Mouse (Mus musculus) B cell, adult 2 months (primary cell): Measurements from ENCODE around the gene 4930519G04Rik.
"Not testable (repeated sequence)": the region's sequence is repeated elsewhere in the genome, so short reads cannot be mapped to it uniquely, and the experiment has no call there.

Source experiments
- DNase-seq, 2 experiments: peaks; one replicate each; pipeline ENCODE4 v3.0.0; 2022

4930519G04Rik gene

DNA sequence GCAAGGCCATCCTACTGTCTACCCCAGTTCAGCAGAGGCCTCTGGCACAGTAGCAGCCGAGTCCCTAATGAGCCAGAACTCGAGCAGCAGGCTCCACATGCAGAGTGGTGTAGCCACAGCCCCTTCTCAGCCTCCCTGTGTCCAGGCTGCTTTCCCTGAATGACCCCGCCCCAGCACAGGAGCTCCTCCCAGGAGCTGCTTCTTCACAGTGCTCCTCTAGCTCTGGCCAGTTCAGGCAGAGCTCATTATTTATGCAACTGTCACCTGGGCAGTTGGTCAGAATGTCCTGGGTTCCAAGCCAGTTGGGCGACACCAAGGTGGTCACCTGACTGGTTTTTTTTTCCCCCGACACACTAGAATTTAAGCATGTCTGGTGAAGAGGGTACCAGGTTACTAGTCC, at the start of gene 4930519G04Rik:
4930519G04Rik (plus strand) TSS at position 301 of the 400 bp plus-strand sequence.
- not testable (repeated sequence) for DNase-seq

DNA sequence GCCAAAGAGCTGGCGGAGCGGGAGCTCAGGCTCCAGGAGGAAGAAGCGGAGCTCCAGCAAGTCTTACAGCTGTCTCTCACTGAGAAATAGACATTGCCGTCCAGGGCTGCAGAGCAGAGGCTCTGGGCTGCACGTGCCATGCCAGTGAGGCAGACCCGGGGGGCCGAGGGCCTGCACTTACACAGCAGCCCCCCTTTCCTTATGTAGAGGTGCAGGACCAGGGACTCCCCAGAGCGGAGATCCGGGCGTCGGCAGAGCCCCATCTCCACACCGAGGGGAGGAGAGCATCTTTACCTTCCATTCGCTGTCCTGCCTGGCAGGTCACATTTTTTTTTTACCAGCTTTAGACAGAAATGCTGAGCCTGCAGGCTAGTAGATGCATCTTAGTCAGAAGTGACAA, 49.1 kb upstream of the 4930519G04Rik start:
- DNase-seq: no peak

DNA sequence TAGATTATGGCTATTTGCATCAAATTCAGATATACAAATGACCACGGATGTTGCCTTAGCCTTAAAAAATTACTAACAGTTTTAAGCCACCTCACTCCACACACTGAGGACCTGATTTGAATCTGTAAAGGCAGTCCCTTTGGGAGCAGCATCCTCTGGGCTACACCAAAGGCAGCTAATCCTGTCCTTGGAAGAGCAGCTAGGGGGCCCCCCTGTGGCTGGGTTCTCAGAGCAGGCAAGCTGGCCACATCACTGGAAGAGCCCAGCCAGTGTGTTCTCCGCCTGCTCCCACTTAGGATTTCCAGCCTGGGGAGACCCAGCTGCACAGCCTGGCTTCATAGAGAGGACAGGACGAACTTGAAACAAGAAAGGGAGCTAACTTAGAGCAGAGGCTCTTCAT, 48.5 kb upstream of the 4930519G04Rik start:
- peak in 1 of 2 experiments; percentile 13 for DNase-seq

DNA sequence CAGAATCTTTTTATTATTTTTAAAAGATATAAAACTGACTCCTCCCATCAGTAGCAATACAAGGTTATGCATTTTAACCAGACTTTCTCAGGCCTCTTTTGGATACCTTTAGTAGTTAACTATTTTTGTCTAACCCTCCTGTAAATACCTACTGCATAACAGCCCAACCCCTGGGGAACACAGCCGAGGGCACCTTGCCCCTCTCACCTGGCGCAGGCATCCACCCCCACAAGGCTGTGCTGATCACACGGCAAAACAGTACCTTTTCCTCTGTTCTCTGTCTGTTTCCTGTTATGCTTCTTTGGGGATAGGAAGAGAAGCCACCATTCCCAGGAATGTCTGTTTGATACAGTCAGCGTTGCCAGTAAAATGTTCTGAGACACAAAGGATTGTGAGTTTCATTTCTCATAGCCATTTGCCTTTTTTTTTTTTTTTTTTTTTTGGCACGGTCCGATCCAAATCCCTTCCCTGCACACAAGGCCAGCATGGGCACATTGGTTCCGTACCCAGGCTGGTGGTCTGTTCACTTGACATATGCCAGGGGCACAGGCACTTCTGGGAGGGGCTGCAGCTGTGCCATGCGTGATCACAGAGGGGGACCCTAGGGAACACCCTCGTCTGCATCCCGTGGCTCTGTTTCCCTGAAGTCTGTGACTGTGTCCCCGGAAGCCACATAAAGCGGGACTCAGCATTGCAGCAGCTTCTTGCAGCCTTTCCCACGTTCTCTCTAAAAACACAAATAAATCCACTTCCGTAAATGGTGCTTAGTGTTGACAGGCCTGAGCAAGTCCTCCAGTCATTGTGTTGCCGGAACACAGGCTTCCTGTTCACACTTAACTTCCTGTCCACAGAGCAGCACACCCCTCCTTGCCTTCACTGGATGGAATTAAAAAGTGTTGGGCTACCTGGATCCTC, 47.8 kb upstream of the 4930519G04Rik start:
- DNase-seq: peak; percentile 58 to 61

DNA sequence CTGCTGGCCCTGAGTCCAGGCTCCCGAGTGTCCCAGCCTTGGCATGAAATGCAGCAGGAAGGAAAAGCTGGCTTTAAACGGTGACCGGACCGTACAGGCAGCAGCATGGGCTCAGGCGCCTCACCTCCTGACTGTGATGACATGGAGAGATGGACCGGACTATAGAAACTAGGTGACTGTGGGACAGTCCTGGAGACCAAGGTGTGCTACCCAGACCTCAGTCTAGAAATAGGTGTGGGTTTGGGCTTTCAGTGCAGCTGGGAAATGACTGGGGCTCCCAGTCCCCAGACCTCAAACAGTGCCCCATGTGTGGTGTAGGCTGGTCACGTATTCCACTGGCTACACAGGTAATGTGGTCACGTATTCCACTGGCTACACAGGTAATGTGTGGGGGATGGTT, 46.8 kb upstream of the 4930519G04Rik start:
- no peak for DNase-seq

DNA sequence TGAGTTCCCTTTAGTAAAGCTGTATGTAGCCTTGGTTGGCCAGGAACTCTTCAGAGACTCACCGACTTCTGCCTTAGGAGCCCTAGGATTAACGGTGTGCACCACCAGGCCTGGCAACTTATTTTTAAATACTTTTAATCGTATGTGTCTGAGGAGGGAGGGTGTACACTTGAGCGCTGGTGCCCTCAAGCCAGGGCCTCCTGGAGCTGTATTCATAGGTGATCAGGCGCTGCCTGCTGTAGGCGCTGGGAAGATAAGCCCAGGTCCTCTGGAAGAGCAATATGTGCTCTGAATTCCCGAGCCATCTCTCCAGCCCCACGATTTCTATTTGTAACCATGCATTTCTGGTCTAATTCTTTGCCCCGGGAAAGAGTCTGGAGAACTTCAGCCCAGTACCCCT, 46.4 kb upstream of the 4930519G04Rik start:
- DNase-seq: no peak

DNA sequence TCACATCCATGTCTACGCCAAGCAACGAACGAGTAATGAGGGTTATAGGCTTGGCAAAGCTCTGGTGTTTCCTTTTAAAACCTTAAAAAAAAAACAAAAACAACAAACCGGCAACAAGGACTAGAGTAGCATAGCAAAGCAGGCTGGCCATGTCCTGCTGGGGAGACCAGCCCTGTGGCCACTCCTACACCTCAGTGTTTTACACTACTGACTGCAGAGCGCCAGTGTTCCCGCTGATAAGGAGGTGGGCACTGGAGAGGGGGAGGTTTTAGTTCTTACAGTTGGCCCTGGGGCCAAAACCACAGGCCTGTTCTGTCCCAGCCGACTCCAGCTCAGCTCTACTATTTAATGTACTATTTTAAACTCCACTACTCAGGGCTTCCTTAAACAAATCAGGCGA, 46.0 kb upstream of the 4930519G04Rik start:
- DNase-seq: no peak

DNA sequence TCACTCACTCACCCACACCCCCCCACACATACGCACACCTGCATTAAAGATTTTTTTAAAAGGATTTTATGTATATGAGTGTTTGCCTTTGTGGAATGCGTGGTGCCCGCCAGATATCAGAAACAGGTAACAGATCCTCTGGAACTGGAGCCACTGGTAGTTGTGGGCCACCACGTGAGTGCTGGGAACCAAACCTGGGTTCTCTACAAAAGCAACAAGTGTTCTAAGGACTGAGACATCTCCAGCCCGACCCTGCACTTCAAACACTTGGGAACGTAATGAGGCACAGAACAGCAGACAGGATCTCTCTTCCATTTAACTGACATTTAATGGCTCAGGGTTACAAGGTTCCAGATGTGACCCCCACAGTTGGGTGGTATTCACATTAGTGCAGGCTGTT, 45.6 kb upstream of the 4930519G04Rik start:
- no peak for DNase-seq

DNA sequence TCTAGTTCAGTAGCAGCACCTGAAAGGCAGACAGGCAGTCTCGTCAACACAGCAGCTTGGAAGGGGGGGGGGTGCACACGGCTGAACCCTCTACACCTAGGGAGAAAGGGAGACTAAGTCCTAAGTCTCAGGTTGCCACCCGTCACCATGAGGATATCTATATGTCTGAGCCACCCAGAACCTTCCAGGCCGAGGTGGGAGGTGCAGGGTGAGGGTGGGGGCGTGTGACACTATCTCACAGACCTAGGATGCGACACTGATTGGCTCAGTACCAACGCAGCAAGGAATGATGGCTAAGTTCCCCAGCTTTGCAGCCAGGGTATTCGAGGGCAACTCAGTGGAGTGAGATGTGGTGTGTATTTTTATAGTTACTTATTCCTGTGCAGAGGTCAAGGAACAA, 45.1 kb upstream of the 4930519G04Rik start:
- DNase-seq: no peak

DNA sequence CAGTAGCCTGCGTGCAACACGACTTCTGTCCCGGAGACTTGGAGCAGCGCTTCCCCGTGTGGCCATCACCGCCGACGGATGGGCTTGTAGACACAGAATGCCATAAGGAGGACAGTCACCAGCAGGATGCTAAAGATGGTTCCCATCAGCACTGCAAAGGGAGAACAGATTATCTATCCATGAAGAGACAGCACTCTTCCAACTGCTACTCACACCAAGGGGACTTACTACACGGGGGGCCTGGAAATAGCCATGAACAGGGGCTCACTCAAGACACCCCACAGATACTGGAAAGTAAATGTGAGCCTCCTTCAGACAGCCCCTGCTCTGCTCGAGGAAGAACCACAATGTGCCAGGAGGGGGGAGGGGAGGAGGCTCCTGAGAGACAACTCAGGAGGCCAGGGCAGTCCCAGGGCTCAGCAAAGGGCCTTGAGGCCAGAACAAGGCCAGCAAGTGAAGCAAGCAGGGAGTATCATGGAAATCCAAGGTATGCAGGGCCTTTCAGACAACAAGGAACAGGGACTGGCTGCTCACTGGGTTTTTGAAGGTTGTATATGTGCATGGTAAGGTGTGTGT, 44.2 kb upstream of the 4930519G04Rik start:
- no peak for DNase-seq

DNA sequence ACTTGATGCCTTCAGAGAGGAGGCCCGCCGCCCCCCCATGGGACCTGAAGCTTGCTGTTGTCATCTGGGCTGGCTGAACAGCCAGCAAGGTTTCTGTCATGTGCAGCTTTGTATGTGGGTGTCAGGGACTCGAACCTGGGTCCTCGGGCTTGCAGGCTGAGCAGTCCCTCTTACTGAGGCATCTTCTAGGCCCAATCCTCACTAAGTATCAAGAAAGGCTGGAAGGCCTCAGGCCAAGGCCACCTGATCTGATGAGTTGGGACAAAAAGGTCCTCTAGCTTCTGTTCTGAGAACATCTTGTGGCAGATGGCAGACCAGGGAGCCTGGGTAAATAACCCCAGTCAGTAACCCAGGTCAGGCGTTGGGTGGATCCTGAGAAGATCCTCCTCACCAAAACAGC, 43.6 kb upstream of the 4930519G04Rik start:
- DNase-seq: no peak

DNA sequence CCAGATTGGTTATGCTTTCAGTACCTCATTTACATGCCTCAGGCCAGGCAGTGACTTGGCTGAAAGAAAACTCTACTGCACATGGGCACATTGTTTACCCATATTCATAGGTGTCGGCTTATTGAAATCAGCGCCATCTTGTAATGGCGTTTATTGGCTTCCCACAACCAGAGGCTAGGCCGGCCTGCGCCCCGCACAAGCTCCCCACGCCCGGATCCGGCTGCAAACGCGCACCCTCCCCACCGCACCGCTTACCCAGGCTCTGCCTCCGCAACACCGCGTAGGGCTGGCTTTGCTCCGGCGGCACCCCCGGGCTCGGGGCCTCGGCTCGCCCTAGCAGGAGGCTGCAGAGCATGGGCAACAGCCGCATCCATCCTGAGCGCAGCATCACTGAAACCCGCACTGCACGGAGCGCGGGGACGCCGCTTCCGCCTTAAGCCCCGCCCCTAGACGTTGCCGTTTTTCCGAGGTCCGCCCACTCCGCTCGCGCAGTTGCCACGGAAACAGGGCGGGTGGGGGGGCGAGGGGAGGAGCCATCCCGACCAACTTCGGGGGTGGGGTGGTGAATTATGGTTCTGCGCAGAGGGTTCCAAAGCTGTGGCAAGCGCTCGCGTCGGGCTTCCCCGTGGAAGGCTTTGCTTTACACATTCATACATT, 39.8 kb upstream of the 4930519G04Rik start:
- DNase-seq: peak; percentile 85 to 86

DNA sequence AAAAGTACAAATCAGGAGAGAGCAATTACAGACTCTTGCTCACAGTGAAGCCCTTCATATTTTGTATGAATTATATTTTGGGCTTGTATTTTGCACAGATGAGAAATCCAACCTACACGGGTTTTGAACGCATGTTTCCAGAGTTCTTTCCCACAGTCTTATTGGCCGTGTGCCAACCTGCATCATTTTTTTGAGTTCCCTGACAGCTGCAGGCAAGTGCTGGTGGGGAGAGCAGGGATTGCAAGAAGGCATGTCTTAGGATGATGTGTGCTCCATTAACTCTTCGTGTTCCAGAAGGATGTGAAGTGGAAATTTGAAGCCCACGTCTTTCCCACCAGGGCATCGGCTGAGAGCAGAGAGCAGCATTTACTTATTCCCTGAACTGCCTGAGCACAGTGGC, 36.9 kb upstream of the 4930519G04Rik start:
- no peak for DNase-seq

DNA sequence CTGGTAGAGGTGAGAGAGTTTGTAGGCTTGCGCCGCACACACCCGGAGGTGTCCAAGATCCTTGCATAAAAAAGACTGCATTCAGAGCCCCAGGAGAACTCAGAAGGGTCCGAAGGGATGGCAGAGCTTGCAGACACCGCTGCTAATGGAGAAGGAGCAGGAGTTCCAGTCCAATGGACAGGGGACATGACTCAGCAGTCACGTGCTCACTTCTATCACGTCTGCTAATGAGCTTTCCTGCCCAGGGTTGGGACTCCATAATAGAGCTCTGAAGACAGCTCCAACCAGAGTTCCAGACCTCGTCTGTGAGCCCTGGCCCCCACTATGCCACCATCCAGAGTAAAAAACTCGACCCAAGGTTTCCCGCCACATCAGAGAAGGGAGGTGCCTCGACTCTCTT, 35.3 kb upstream of the 4930519G04Rik start:
- no peak for DNase-seq

DNA sequence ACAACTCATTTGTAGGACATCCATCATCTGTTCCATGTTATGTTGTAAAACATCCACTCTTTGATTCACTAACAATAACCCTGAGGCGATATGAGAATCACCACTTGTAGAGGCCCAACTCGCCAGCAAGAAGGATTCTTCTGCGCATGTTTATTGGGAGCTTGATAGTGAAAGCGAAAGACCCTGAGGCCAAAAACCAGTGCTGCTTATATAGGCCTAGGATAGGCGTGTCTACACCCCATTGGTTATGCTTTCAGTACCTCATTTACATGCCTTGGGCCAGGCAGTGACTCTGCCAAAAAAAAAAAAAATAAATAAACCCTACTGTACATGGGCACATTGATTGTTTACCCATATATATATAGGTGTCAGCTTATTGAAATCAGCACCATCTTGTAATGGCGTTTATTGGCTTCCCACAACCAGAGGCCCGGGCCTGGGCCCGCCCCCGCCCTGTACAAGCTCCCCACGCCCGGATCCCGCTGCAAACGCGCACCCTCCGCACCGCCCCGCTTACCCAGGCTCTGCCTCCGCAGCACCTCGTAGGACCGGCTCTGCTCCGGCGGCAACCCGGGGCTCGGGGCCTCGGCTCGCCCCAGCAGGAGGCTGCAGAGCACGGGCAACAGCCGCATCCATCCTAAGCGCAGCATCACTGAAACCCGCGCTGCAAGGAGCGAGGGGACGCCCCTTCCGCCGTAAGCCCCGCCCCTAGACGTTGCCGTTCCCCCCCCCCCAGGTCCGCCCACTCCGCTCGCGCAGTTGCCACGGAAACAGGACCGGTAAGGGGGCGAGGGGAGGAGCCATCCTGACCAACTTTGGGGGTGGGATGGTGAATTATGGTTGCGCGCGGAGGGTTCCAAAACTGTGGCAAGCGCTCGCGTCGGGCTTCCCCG, 30.4 kb upstream of the 4930519G04Rik start, which contains the start of gene 1500011B03Rik:
1500011B03Rik (minus strand) TSS at position 673 of the 893 bp plus-strand sequence.
- DNase-seq: peak; percentile 73

DNA sequence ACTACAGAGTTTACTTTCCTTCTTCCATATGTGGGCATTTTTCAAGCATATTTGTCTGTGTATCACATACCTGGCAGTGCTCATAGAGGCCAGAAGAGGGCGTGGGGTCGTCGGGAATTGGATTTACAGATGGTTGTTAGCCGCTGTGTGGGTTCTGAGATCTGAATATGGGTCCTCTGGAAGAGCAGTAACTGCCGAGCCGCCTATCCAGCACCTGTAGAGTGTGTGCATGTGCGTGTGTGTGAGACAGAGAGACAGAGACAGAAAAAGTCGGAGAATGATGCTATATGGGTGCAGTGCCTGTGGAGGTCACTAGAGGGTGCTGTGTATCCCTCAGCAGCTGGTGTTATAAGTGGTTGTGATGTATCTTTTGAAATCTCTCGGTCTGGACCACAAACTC, 29.3 kb upstream of the 4930519G04Rik start:
- DNase-seq: peak; percentile 70 to 74

DNA sequence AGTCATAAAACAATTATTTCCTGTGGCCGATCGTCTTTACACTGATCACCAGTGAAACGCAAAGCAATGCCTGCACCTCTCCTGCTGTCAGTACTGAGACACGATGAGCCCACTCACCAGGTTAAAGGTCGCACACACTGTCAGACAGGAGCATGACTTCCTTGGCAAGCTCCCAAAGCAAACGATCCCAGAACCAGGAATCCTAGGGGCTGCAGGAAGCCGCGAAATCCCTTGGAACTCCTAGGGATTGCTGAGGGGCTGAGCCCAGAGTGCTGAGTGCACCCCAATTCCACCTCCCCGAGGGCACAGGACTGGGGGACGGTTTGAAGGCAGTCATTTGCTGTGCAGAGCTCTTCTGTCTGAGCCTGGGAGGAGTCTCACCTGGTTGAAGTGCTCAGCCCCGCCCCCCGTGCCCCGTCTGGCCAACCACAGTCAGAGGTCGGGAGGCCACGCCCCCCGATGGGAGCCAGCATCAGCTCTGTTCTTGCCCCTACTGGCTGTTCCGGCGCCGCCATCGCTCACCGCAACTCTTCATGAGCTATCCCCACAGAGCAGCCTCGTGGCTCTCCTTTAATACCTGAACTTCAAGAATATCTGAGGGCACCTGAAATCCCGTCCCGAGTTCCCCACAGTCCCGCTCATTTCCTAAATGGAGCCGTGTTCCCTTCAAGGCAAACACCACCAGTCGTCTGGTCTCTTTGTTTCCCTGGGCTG, 27.3 kb upstream of the 4930519G04Rik start:
- DNase-seq: peak; percentile 91 to 93

DNA sequence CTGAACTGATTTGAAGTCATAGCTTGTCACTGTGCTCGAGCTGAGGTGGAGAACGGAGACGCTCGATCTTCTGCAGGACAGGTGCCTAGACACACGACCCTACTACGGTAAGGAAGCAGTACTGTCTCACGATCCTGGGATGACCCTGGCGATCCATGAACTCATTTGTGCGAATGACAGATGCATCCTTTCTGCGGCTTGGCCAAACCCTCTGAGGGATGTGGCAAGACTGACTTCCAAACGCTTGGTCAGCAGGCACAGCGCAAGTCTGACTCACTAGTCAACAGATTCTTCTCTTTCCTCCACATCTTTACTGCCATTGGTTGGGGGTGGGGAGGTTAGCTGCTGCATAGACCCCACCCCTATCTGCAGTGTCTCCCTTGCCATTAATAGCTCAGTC, 26.0 kb upstream of the 4930519G04Rik start:
- DNase-seq: no peak

DNA sequence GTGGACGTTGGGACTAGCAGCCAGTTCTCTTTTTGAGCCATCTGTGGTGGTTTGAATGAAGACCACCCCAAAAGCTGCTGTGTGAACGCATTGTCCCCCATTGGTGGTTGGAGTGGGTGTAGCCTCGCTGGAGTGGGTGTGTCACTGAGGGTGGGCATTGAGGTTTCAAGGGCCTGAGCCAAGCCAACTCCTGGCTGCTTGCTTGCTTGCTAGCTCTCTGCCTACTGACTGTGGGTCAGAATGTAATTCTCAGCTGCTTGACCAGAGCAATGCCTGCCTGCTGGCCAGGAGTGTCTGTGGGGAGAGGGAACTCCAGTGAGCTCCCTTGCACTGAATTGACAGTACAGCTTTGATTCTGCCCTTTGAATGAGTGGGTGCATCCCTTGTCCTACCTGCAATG, 23.7 kb upstream of the 4930519G04Rik start:
- DNase-seq: no peak

DNA sequence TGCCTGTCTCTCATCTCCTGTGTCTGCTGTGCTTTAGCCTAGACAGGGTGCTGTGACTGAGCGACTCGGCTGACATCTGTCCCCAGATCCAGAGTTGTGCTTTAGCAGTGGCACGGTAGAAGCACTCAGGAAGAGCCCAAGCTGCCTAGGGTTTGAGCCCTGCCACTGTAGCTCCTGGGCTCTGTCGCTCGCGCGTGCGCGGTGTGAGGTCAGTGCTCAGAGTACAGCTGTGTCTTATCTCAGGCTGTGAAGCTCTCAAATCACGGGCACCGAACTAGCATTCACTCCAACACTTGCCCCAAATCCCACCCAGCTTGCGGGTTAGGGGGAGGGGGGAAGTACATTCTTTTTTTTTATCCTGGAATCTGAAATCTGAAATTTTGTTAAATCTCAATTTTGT, 16.6 kb upstream of the 4930519G04Rik start:
- no peak for DNase-seq

DNA sequence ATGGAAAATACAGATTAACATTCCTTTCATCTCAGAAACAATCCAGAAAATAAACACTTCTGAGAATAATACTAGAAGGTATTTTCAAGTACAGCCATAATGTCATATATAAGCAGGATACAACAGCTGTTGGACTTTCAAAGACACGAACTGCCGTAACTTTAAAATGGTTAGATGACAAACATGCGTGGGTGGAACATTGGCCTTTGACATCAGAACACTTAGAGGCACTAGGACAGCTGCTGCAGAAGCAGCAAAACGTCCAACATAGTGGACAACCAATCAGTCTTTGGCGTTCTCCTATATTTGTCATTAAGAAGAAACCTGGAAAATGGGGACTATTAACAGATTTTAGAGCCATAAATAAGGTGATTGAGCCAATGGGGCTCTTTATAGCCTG, 13.0 kb upstream of the 4930519G04Rik start:
- DNase-seq: not testable (repeated sequence)

DNA sequence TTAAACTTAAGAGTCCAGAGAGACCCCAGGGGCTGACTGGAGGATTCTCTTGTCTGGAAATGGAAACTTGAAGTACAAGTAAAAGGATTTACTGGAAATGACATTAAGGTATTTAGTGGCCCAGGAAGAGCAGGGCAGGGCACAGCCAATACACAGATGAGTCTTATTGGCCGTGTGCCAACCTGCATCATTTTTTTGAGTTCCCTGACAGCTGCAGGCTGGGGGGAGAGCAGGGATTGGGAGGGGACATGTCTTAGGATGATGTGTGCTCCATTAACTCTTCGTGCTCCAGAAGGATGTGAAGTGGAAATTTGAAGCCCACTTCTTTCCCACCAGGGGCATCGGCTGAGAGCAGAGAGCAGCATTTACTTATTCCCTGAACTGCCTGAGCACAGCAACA, 11.3 kb upstream of the 4930519G04Rik start:
- DNase-seq: not testable (repeated sequence)
